Mouse (Mus musculus): ENCODE measurements at regions not wholly inside any gene's neighbourhood (a gene's known extent, or its start where the extent isn't known, plus 50 kb on each side); places are given as distances from the start of the nearest gene placed in this dataset.

GRCm38 (mm10) chr15:93089347-93089746, 185.6 kb downstream of the Gxylt1 start:
- TF ChIP-seq USF2 (IDR thresholded peaks at IDR 0.05; ENCODE audit: borderline replicate concordance in 1 of 2, insufficient read depth in 1 of 2, low read depth in 1 of 2, low read length in 2 of 2) (no peak), NRF1 (IDR thresholded peaks at IDR 0.05; ENCODE audit: insufficient read depth, low read depth, low read length, poor library complexity, severe bottlenecking) (no peak), CTCF (IDR thresholded peaks at IDR 0.05 in 2 of 3, conservative IDR thresholded peaks at IDR 0.05 in 1 of 3; ENCODE audit: control insufficient read depth in 1 of 3, insufficient read depth in 1 of 3, low read depth in 2 of 3, low read length in 3 of 3, poor library complexity in 1 of 3, severe bottlenecking in 1 of 3) (0 out of 6 replicates have a peak, but pooled peaks of 1 of the 3 experiments have one; percentile 14), POLR2A (IDR thresholded peaks at IDR 0.05; ENCODE audit: control insufficient read depth in 1 of 2, insufficient read depth in 1 of 2, low read depth in 1 of 2, low read length in 2 of 2, poor library complexity in 1 of 2) (no peak), EP300 (IDR thresholded peaks at IDR 0.05; ENCODE audit: low read depth in 1 of 2, low read length in 2 of 2) (no peak), MAX (IDR thresholded peaks at IDR 0.05; ENCODE audit: low read length) (no peak), ZC3H11A (IDR thresholded peaks at IDR 0.05; ENCODE audit: low read depth, low read length) (no peak), ELF1 (IDR thresholded peaks at IDR 0.05; ENCODE audit: low read depth, low read length) (no peak), KAT2A (conservative IDR thresholded peaks at IDR 0.05; ENCODE audit: low read depth, low read length) (no peak), SMC3 (IDR thresholded peaks at IDR 0.05; ENCODE audit: low read depth, low read length) (no peak), MXI1 (IDR thresholded peaks at IDR 0.05; ENCODE audit: low read depth, low read length) (no peak), UBTF (IDR thresholded peaks at IDR 0.05; ENCODE audit: borderline replicate concordance, insufficient read depth, low read depth, low read length) (no peak), NELFE (IDR thresholded peaks at IDR 0.05; ENCODE audit: low read depth, low read length) (no peak)
